Mouse (Mus musculus): ENCODE data around the gene Gspt2. TPM values are rescaled to one million over a fixed set of nuclear protein-coding genes. Genes with fewer than 3 reads are reported as not detected.
"Not testable (repeated sequence)": the region's sequence is repeated elsewhere in the genome, so short reads cannot be mapped to it uniquely, and the experiment has no call there.

The Gspt2 gene
- polyA plus RNA-seq, 1 experiment from 2014 or later = 2.0 TPM

DNA sequence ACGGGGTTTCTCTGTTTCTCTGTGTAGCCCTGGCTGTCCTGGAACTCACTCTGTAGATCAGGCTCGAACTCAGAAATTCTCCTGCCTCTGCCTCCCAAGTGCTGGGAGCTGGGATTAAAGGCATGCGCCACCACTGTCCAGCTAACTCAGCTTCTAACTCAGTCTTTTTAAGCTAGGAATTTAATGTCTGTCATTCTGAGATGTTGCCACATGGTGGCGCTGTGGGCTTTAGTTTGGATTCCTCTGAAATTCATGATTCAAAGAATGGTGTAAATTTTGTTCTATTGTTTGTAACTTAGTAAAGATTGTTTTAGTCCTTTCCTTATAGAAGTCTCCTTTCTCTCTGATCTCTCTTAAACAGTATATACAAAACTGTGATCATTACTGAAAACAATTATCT lies 39.1 kb downstream of the Gspt2 start:
- ATAC-seq (ENCODE audit: low FRiP score, low TSS enrichment) = no peak
- no peaks in the 10 kb centered on the region for H3K27me3 ChIP-seq (ENCODE audit: control insufficient read depth, insufficient read depth, low read length)
- no peak overlapping the region for H3K4me2 ChIP-seq (replicated peaks; ENCODE audit: low read depth)
- no peaks in the 10 kb centered on the region for H3K36me3 ChIP-seq (ENCODE audit: control insufficient read depth, insufficient read depth, low read length)
- DNase-seq (ENCODE audit: low spot score) = peak; percentile 40
- H3K4me1 ChIP-seq (replicated peaks; ENCODE audit: control insufficient read depth, insufficient read depth) = no peaks in the 10 kb centered on the region
- peak; percentile 76 for TF ChIP-seq CTCF (IDR thresholded peaks at IDR 0.05; ENCODE audit: low read depth)
- no peak for TF ChIP-seq EP300 (optimal IDR thresholded peaks at IDR 0.05)
- no peak overlapping the region for H3K27ac ChIP-seq (replicated peaks)
- H3K9me3 ChIP-seq (ENCODE audit: control insufficient read depth, low read length) = no peaks in the 10 kb centered on the region
- H3K4me3 ChIP-seq (ENCODE audit: low read depth, low read length) = no peak overlapping the region
- H3K9ac ChIP-seq (ENCODE audit: low read length) = no peak overlapping the region
- WGBS = 46% methylated on average over 4 of the region's 4 CpGs

DNA sequence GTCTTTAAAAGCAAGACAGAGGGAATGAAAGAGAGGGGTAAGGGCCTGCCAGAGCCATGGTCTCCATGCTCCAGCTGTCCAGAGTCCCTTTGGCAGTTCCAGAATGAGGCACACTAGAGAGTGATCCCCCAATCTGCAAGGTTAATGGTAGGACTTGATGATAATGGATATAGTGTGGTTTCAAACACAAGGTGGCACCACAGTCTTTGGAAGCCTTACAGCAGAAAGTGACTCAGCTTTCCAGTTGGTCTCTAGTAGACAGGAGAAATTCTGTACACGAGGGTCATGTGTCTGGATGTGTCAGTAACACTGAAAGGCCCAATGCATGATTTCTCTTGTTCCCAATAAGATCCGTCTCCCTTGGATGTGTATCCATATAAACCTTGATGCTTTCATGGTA lies 45.7 kb downstream of the Gspt2 start:
- ATAC-seq (ENCODE audit: low FRiP score, low TSS enrichment); H3K27me3 ChIP-seq (ENCODE audit: control insufficient read depth, insufficient read depth, low read length); H3K4me2 ChIP-seq (replicated peaks; ENCODE audit: low read depth); H3K4me1 ChIP-seq (replicated peaks; ENCODE audit: control insufficient read depth, insufficient read depth); H3K9ac ChIP-seq (ENCODE audit: low read length); H3K36me3 ChIP-seq (ENCODE audit: control insufficient read depth, insufficient read depth, low read length); H3K9me3 ChIP-seq (ENCODE audit: control insufficient read depth, low read length); DNase-seq (ENCODE audit: low spot score); H3K4me3 ChIP-seq (ENCODE audit: low read depth, low read length); H3K27ac ChIP-seq (replicated peaks): not testable (repeated sequence)
- WGBS = no CpG with 5 or more reads among the region's 2 CpGs

DNA sequence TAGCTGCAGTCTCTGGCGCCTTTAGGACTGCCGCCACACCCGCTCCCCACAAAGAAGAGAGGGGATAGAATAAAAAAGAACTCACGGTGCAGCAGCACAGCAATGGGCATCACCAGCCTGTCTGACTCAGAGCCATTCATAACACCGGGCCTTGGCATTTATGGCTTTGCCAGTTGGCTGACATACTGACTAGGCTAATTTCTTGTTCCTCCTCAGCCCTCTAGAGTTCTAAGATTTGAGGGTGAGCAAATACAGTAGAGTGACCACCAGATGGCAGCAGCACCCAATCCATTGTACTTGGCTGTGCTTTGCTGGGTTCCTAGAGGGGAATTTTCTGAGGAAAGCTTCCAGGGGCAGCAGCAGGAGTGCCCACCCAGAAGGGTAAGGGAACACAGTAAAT lies 53.7 kb downstream of the Gspt2 start:
- H3K27ac ChIP-seq (replicated peaks); H3K4me2 ChIP-seq (replicated peaks; ENCODE audit: low read depth); DNase-seq (ENCODE audit: low spot score); H3K4me3 ChIP-seq (ENCODE audit: low read depth, low read length); H3K9ac ChIP-seq (ENCODE audit: low read length); H3K4me1 ChIP-seq (replicated peaks; ENCODE audit: control insufficient read depth, insufficient read depth); H3K27me3 ChIP-seq (ENCODE audit: control insufficient read depth, insufficient read depth, low read length); H3K36me3 ChIP-seq (ENCODE audit: control insufficient read depth, insufficient read depth, low read length); H3K9me3 ChIP-seq (ENCODE audit: control insufficient read depth, low read length): not testable (repeated sequence)
- peak; percentile 67; the same call in 1 of the 2 replicates for ATAC-seq (ENCODE audit: low FRiP score, low TSS enrichment)
- WGBS = 85% methylated on average over 3 of the region's 5 CpGs
- peak; percentile 19; the same call in 1 of the 2 replicates for TF ChIP-seq CTCF (IDR thresholded peaks at IDR 0.05; ENCODE audit: low read depth)

Other genes with a start within 250 kb of the Gspt2 start
- 175 and 179 TPM in 2 replicates for gene Maged1, start 93.9 kb upstream of the Gspt2 start, polyA plus RNA-seq (2015; fragmentation: Nextera tagmentation; extraction: Ambion mirVana)
- 0.92 and 1.1 TPM in 2 replicates for gene Zxdb, start 88.5 kb downstream of the Gspt2 start, polyA plus RNA-seq (2015; fragmentation: Nextera tagmentation; extraction: Ambion mirVana)